Mouse (Mus musculus): ENCODE results near the gene Rad51d. TPM values are rescaled to one million over a fixed set of nuclear protein-coding genes. Genes with fewer than 3 reads are reported as not detected.
A peak's percentile ranks its signal among the peaks of the same experiment; 100 is the strongest.
"Not testable (repeated sequence)": the region's sequence is repeated elsewhere in the genome, so short reads cannot be mapped to it uniquely, and the experiment has no call there.

The Rad51d gene
- 8.3 and 9.7 TPM in 2 replicates for polyA plus RNA-seq (2015; fragmentation: Nextera tagmentation; extraction: Ambion mirVana)

DNA sequence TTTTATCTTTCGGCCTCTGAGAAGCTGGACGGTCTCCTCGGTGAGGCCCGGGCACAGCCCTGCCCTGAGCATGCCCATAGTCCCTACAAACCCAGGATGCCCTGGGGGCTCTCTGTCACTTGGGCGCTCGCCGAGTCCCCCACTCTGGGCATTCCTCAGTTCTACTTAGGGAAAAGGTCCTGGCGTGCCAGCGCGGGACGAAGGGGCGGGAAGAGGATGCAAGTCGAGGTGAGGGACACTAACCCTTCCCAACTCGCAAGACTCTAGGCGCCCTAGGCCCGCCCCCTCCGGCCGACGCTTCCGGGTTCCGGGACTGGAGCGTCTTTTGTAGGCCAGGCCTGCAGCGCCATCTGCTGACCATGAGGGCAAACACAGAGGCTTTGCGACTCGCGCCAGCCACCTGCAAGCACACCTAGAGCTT lies at the start of gene Rad51d:
TSS of gene Rad51d (minus strand) at position 273 of the 421 bp plus-strand sequence.
- Histone ChIP-seq H3K4me2 (replicated peaks; ENCODE audit: low read depth) (peak within 1 kb of the TSS; percentile 68), H3K4me3 (ENCODE audit: low read depth, low read length) (peak within 1 kb of the TSS; percentile 64), H3K27me3 (ENCODE audit: control insufficient read depth, insufficient read depth, low read length) (no peaks in the 10 kb centered on the region), H3K36me3 (ENCODE audit: control insufficient read depth, insufficient read depth, low read length) (no peaks in the 10 kb centered on the region), H3K9ac (ENCODE audit: low read length) (peak within 1 kb of the TSS; percentile 76), H3K4me1 (replicated peaks; ENCODE audit: control insufficient read depth, insufficient read depth) (peaks cover 2% of the 10 kb centered on the region; the same call in 1 of the 2 replicates), H3K9me3 (ENCODE audit: control insufficient read depth, low read length) (no peaks in the 10 kb centered on the region), H3K27ac (replicated peaks) (peak within 1 kb of the TSS; percentile 83)
- DNase-seq (ENCODE audit: low spot score) (peak; percentile 98), ATAC-seq (ENCODE audit: low FRiP score, low TSS enrichment) (peak; percentile 92)
- WGBS = under 1% methylated on average over 26 of the region's 26 CpGs
- TF ChIP-seq CTCF (IDR thresholded peaks at IDR 0.05; ENCODE audit: low read depth) (peak; percentile 94), EP300 (optimal IDR thresholded peaks at IDR 0.05) (no peak)

DNA sequence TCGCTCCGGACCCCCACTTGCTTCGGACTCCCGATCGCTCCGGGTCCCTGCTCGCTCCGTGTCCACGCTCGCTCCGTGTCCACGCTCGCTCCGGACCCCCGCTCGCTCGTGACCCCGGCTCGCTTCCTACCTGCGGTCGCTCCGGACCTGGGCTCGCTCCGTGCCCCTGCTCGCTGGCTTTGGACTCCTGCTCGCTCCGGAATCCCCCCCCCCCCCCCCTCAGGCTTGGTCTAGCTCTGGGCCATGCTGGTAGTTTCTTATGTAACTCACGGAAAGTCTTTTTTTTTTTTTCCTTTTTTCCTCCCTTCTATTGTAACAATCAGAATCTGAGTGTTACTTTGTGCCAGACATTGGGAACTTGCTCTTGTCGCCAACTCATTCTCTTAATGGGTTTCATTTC lies 42.8 kb upstream of the Rad51d start:
- TF ChIP-seq CTCF (IDR thresholded peaks at IDR 0.05; ENCODE audit: low read depth) = no peak
- no peak for TF ChIP-seq EP300 (optimal IDR thresholded peaks at IDR 0.05)
- Histone ChIP-seq H3K27ac (replicated peaks) (no peak overlapping the region), H3K27me3 (ENCODE audit: control insufficient read depth, insufficient read depth, low read length) (peaks cover 4% of the 10 kb centered on the region; the same call in 1 of the 2 replicates), H3K9ac (ENCODE audit: low read length) (peak overlapping the region; percentile 47; the same call in 1 of the 2 replicates), H3K9me3 (ENCODE audit: control insufficient read depth, low read length) (no peaks in the 10 kb centered on the region), H3K36me3 (ENCODE audit: control insufficient read depth, insufficient read depth, low read length) (no peaks in the 10 kb centered on the region), H3K4me1 (replicated peaks; ENCODE audit: control insufficient read depth, insufficient read depth) (no peaks in the 10 kb centered on the region), H3K4me3 (ENCODE audit: low read depth, low read length) (peak overlapping the region; percentile 50), H3K4me2 (replicated peaks; ENCODE audit: low read depth) (peak overlapping the region; percentile 78)
- ATAC-seq (ENCODE audit: low FRiP score, low TSS enrichment) (no peak), DNase-seq (ENCODE audit: low spot score) (no peak)
- under 1% methylated on average over 28 of the region's 29 CpGs for WGBS

DNA sequence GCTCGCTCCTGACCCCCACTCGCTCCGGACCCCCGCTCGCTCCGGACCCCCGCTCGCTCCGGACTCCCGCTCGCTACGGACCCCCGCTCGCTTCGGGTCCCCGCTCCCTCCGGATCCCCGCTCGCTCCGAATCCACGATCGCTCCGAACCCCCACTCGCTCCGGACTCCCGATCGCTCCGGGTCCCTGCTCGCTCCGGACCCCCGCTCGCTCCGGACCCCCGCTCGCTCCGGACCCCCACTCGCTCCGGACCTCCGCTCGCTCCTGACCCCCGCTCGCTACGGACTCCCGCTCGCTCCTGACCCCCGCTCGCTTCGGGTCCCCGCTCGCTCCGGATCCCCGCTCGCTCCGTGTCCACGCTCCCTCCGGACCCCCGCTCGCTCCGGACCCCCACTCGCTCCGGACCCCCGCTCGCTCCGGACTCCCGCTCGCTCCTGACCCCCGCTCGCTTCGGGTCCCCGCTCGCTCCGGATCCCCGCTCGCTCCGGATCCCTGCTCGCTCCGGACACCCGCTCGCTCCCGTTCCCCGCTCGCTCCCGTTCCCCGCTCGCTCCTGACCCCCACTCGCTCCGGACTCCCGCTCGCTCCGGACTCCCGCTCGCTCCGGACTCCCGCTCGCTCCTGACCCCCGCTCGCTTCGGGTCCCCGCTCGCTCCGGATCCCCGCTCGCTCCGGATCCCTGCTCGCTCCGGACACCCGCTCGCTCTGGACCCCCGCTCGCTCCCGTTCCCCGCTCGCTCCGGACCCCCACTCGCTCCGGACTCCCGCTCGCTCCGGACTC lies 41.4 kb upstream of the Rad51d start:
- peak overlapping the region; percentile 78 for H3K4me2 ChIP-seq (replicated peaks; ENCODE audit: low read depth)
- WGBS = under 1% methylated on average over 50 of the region's 119 CpGs
- H3K36me3 ChIP-seq (ENCODE audit: control insufficient read depth, insufficient read depth, low read length); H3K4me1 ChIP-seq (replicated peaks; ENCODE audit: control insufficient read depth, insufficient read depth); H3K27ac ChIP-seq (replicated peaks); H3K9me3 ChIP-seq (ENCODE audit: control insufficient read depth, low read length); ATAC-seq (ENCODE audit: low FRiP score, low TSS enrichment); H3K27me3 ChIP-seq (ENCODE audit: control insufficient read depth, insufficient read depth, low read length); DNase-seq (ENCODE audit: low spot score): not testable (repeated sequence)
- H3K4me3 ChIP-seq (ENCODE audit: low read depth, low read length) = peak overlapping the region; percentile 50
- peak overlapping the region; percentile 45 for H3K9ac ChIP-seq (ENCODE audit: low read length)

DNA sequence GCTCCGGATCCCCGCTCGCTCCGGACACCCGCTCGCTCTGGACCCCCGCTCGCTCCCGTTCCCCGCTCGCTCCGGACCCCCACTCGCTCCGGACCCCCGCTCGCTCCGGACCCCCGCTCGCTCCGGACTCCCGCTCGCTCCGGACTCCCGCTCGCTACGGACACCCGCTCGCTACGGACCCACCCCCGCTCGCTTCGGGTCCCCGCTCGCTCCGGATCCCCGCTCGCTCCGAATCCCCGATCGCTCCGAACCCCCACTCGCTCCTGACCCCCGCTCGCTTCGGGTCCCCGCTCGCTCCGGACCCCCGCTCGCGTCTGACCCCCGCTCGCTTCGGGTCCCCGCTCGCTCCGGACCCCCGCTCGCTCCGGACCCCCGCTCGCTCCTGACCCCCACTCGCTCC lies 40.7 kb upstream of the Rad51d start:
- Histone ChIP-seq H3K4me3 (ENCODE audit: low read depth, low read length) (peak overlapping the region; percentile 50), H3K4me2 (replicated peaks; ENCODE audit: low read depth) (peak overlapping the region; percentile 78)
- not testable (repeated sequence) for H3K9ac ChIP-seq (ENCODE audit: low read length); H3K4me1 ChIP-seq (replicated peaks; ENCODE audit: control insufficient read depth, insufficient read depth); DNase-seq (ENCODE audit: low spot score); ATAC-seq (ENCODE audit: low FRiP score, low TSS enrichment); H3K27me3 ChIP-seq (ENCODE audit: control insufficient read depth, insufficient read depth, low read length); H3K36me3 ChIP-seq (ENCODE audit: control insufficient read depth, insufficient read depth, low read length); H3K9me3 ChIP-seq (ENCODE audit: control insufficient read depth, low read length); H3K27ac ChIP-seq (replicated peaks)
- WGBS = 1% methylated on average over 44 of the region's 63 CpGs

DNA sequence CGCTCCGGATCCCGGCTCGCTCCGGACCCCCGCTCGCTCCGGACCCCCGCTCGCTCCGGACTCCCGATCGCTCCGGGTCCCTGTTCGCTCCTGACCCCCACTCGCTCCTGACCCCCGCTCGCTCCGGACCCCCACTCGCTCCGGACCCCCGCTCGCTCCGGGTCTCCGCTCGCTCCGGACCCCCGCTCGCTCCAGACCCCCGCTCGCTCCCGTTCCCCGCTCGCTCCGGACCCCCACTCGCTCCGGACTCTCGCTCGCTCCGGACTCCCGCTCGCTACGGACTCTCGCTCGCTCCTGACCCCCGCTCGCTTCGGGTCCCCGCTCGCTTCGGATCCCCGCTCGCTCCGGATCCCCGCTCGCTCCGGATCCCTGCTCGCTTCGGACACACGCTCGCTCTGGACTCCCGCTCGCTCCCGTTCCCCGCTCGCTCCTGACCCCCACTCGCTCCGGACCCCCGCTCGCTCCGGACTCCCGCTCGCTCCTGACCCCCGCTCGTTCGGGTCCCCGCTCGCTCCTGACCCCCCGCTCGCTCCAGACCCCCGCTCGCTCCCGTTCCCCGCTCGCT lies 40.1 kb upstream of the Rad51d start:
- Histone ChIP-seq H3K4me2 (replicated peaks; ENCODE audit: low read depth) (peak overlapping the region; percentile 78), H3K4me3 (ENCODE audit: low read depth, low read length) (peak overlapping the region; percentile 50)
- H3K4me1 ChIP-seq (replicated peaks; ENCODE audit: control insufficient read depth, insufficient read depth); H3K9me3 ChIP-seq (ENCODE audit: control insufficient read depth, low read length); H3K27me3 ChIP-seq (ENCODE audit: control insufficient read depth, insufficient read depth, low read length); H3K9ac ChIP-seq (ENCODE audit: low read length); DNase-seq (ENCODE audit: low spot score); H3K36me3 ChIP-seq (ENCODE audit: control insufficient read depth, insufficient read depth, low read length); ATAC-seq (ENCODE audit: low FRiP score, low TSS enrichment); H3K27ac ChIP-seq (replicated peaks): not testable (repeated sequence)
- 2% methylated on average over 52 of the region's 85 CpGs for WGBS

DNA sequence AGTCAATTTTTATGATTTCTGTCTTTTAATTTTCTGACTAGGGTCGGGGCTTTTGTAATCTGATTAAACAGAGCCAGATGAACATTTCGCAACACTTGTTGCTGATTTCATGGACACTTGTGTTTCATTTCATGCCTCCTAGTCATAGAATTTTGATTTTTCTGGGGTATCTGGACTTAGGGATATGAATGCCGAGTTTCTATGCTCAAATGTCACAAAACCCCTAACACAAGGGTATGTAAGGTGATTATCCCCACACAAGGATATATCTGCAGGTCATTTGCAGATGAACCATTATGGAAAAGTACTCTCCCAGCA lies 39.2 kb upstream of the Rad51d start:
- Histone ChIP-seq H3K9me3 (ENCODE audit: control insufficient read depth, low read length) (no peaks in the 10 kb centered on the region), H3K4me3 (ENCODE audit: low read depth, low read length) (no peak overlapping the region), H3K4me2 (replicated peaks; ENCODE audit: low read depth) (no peak overlapping the region), H3K4me1 (replicated peaks; ENCODE audit: control insufficient read depth, insufficient read depth) (no peaks in the 10 kb centered on the region), H3K27me3 (ENCODE audit: control insufficient read depth, insufficient read depth, low read length) (peaks cover 4% of the 10 kb centered on the region; the same call in 1 of the 2 replicates), H3K27ac (replicated peaks) (no peak overlapping the region), H3K36me3 (ENCODE audit: control insufficient read depth, insufficient read depth, low read length) (no peaks in the 10 kb centered on the region), H3K9ac (ENCODE audit: low read length) (no peak overlapping the region)
- TF ChIP-seq EP300 (optimal IDR thresholded peaks at IDR 0.05) (no peak), CTCF (IDR thresholded peaks at IDR 0.05; ENCODE audit: low read depth) (no peak)
- 44% methylated on average over 3 of the region's 3 CpGs for WGBS
- DNase-seq (ENCODE audit: low spot score) = no peak
- no peak for ATAC-seq (ENCODE audit: low FRiP score, low TSS enrichment)
